Mouse (Mus musculus) urinary bladder, postnatal 25 days (tissue): ENCODE results near the gene Ccdc12.
"Not testable (repeated sequence)": the region's sequence is repeated elsewhere in the genome, so short reads cannot be mapped to it uniquely, and the experiment has no call there.

Experiments used
- DNase-seq: peaks from one replicate; pipeline ENCODE4 v3.0.0; 2022; ENCODE audit warnings: low spot score

The Ccdc12 gene

GRCm38 (mm10) chr9:110673107-110673752, 16.9 kb downstream of the Ccdc12 start:
- DNase-seq: no peak

- DNase-seq: no peak
Measured at GRCm38 (mm10) chr9:110676492-110676911, 20.2 kb downstream of the Ccdc12 start.

GRCm38 (mm10) chr9:110678886-110679285, 22.6 kb downstream of the Ccdc12 start:
- no peak for DNase-seq

- no peak for DNase-seq
Measured at GRCm38 (mm10) chr9:110680736-110681507, 24.6 kb downstream of the Ccdc12 start.

GRCm38 (mm10) chr9:110681817-110682216, 25.5 kb downstream of the Ccdc12 start:
- DNase-seq: no peak

GRCm38 (mm10) chr9:110682255-110682654, 26.0 kb downstream of the Ccdc12 start:
- no peak for DNase-seq

GRCm38 (mm10) chr9:110682697-110683096, 26.4 kb downstream of the Ccdc12 start:
- DNase-seq: not testable (repeated sequence)

- DNase-seq: no peak
Measured at GRCm38 (mm10) chr9:110683574-110684099, 27.3 kb downstream of the Ccdc12 start.

GRCm38 (mm10) chr9:110684100-110684831, 28.0 kb downstream of the Ccdc12 start:
- peak; percentile 77 for DNase-seq

- DNase-seq: no peak
Measured at GRCm38 (mm10) chr9:110685187-110685586, 28.9 kb downstream of the Ccdc12 start.

- DNase-seq: no peak
Measured at GRCm38 (mm10) chr9:110685591-110685990, 29.3 kb downstream of the Ccdc12 start.

- no peak for DNase-seq
Measured at GRCm38 (mm10) chr9:110686472-110686871, 30.2 kb downstream of the Ccdc12 start.

GRCm38 (mm10) chr9:110687061-110687460, 30.8 kb downstream of the Ccdc12 start:
- DNase-seq: no peak

GRCm38 (mm10) chr9:110687846-110688245, 31.5 kb downstream of the Ccdc12 start:
- no peak for DNase-seq

- no peak for DNase-seq
Measured at GRCm38 (mm10) chr9:110689261-110689779, 33.0 kb downstream of the Ccdc12 start.

GRCm38 (mm10) chr9:110695165-110695755, 39.0 kb downstream of the Ccdc12 start:
- no peak for DNase-seq

- DNase-seq: no peak
Measured at GRCm38 (mm10) chr9:110696427-110696826, 40.1 kb downstream of the Ccdc12 start.

- DNase-seq: no peak
Measured at GRCm38 (mm10) chr9:110697465-110697864, 41.2 kb downstream of the Ccdc12 start.

- DNase-seq: no peak
Measured at GRCm38 (mm10) chr9:110699574-110699973, 43.3 kb downstream of the Ccdc12 start.

GRCm38 (mm10) chr9:110701114-110702032, 45.1 kb downstream of the Ccdc12 start:
- no peak for DNase-seq

- DNase-seq: no peak
Measured at GRCm38 (mm10) chr9:110702848-110703247, 46.5 kb downstream of the Ccdc12 start.
